Mouse (Mus musculus): Measurements from ENCODE around the gene Wdr66. TPM values are rescaled to one million over a fixed set of nuclear protein-coding genes. Genes with fewer than 3 reads are reported as not detected.

Gene Wdr66
- polyA plus RNA-seq, 1 experiment from 2014 or later = 1.2 TPM

- peaks cover 9% of the 10 kb centered on the region; the same call in 1 of the 2 replicates for H3K4me1 ChIP-seq
- 91% methylated on average over 10 of the region's 10 CpGs for whole genome bisulfite sequencing
- H3K4me3 ChIP-seq (replicated peaks) = no peak overlapping the region
- no peaks in the 10 kb centered on the region for H3K9me3 ChIP-seq (replicated peaks)
- H3K27ac ChIP-seq (replicated peaks) = no peak overlapping the region
- no peak overlapping the region for H3K9ac ChIP-seq (replicated peaks)
- ATAC-seq (ENCODE audit: low FRiP score) = no peak
- H3K4me2 ChIP-seq = no peak overlapping the region
- peaks cover 36% of the 10 kb centered on the region for H3K36me3 ChIP-seq
- H3K27me3 ChIP-seq (replicated peaks) = no peaks in the 10 kb centered on the region
Measured at GRCm38 (mm10) chr5:123375262-123375661, 123.4 kb downstream of the Wdr66 start.

DNA sequence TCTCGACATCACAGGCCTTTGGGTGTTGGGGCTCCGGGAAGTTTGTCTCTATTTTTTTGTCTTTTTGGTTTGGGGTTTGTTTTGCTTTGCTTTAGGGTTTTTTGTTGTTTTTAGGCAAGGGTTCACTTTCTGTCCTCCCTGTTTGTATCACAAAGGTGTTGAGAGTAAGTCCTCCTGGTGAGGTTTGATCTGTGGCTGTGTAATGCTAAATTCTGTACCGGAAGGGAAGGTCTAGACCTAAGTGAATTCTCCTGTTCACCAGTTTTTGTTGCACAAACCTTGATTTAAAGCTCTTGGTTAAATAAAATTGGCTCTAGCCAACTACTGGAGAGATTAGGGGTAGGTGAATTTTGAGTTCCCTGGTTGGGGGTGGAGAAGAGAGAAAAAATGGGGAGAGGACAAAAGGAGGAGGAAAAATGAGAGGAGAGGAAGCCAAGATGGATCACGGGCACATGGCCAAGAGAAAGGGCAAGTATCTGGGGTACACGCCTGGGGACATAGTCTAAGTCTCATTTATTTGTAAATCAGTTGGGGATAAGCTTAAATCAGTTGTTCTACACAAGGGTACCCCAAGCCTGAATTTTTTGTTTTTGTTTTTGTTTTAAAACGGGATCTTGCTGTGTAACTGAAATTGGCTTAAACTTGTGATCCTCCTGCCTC lies 124.0 kb downstream of the Wdr66 start:
- H3K4me3 ChIP-seq (replicated peaks) = no peak overlapping the region
- H3K27ac ChIP-seq (replicated peaks) = no peak overlapping the region
- peaks cover 9% of the 10 kb centered on the region; the same call in 1 of the 2 replicates for H3K4me1 ChIP-seq
- peaks cover 29% of the 10 kb centered on the region for H3K36me3 ChIP-seq
- ATAC-seq (ENCODE audit: low FRiP score) = no peak
- H3K9ac ChIP-seq (replicated peaks) = no peak overlapping the region
- H3K27me3 ChIP-seq (replicated peaks) = no peaks in the 10 kb centered on the region
- no peaks in the 10 kb centered on the region for H3K9me3 ChIP-seq (replicated peaks)
- no peak overlapping the region for H3K4me2 ChIP-seq
- 87% methylated on average over 6 of the region's 6 CpGs for WGBS

- peaks cover 9% of the 10 kb centered on the region; the same call in 1 of the 2 replicates for H3K4me1 ChIP-seq
- H3K9ac ChIP-seq (replicated peaks) = no peak overlapping the region
- H3K4me2 ChIP-seq = no peak overlapping the region
- H3K27ac ChIP-seq (replicated peaks) = no peak overlapping the region
- WGBS = 28% methylated on average over 10 of the region's 10 CpGs
- H3K27me3 ChIP-seq (replicated peaks) = no peaks in the 10 kb centered on the region
- H3K36me3 ChIP-seq = peaks cover 23% of the 10 kb centered on the region
- no peaks in the 10 kb centered on the region for H3K9me3 ChIP-seq (replicated peaks)
- H3K4me3 ChIP-seq (replicated peaks) = no peak overlapping the region
- no peak for ATAC-seq (ENCODE audit: low FRiP score)
Measured at GRCm38 (mm10) chr5:123376569-123376968, 124.7 kb downstream of the Wdr66 start.

Other genes starting within 250 kb of the Wdr66 start
- gene Orai1, start 237.0 kb upstream of the Wdr66 start, polyA plus RNA-seq (2015; fragmentation: Nextera tagmentation; extraction: Ambion mirVana) = 14.1 and 14.2 TPM in 2 replicates
- gene Morn3, start 205.1 kb upstream of the Wdr66 start, polyA plus RNA-seq (2015; fragmentation: Nextera tagmentation; extraction: Ambion mirVana) = 0.68 TPM in 1 of 2 replicates, not detected in the other
- 19.6 and 21.0 TPM in 2 replicates for gene Tmem120b, start 183.7 kb upstream of the Wdr66 start, polyA plus RNA-seq (2015; fragmentation: Nextera tagmentation; extraction: Ambion mirVana)
- gene Rhof, start 119.4 kb upstream of the Wdr66 start, polyA plus RNA-seq (2015; fragmentation: Nextera tagmentation; extraction: Ambion mirVana) = 19.2 and 20.9 TPM in 2 replicates
- 10.5 and 11.2 TPM in 2 replicates for gene Setd1b, start 109.9 kb upstream of the Wdr66 start, polyA plus RNA-seq (2015; fragmentation: Nextera tagmentation; extraction: Ambion mirVana)
- gene Psmd9, start 82.7 kb upstream of the Wdr66 start, polyA plus RNA-seq (2015; fragmentation: Nextera tagmentation; extraction: Ambion mirVana) = 79.5 and 81.1 TPM in 2 replicates
- 0.50 TPM in 1 of 2 replicates, not detected in the other for gene Hpd, start 69.4 kb upstream of the Wdr66 start, polyA plus RNA-seq (2015; fragmentation: Nextera tagmentation; extraction: Ambion mirVana)
- gene Bcl7a, start 91.7 kb downstream of the Wdr66 start, polyA plus RNA-seq (2015; fragmentation: Nextera tagmentation; extraction: Ambion mirVana) = 30.2 and 31.0 TPM in 2 replicates
- 19.3 and 19.4 TPM in 2 replicates for gene Mlxip, start 142.7 kb downstream of the Wdr66 start, polyA plus RNA-seq (2015; fragmentation: Nextera tagmentation; extraction: Ambion mirVana)
- gene Lrrc43, start 237.2 kb downstream of the Wdr66 start, polyA plus RNA-seq (2015; fragmentation: Nextera tagmentation; extraction: Ambion mirVana) = 0.55 and 0.66 TPM in 2 replicates
- gene Il31, start 237.4 kb downstream of the Wdr66 start, polyA plus RNA-seq (2015; fragmentation: Nextera tagmentation; extraction: Ambion mirVana) = not detected in 2 replicates

Measured in neural tube, embryonic 15.5 days (tissue).